Mouse (Mus musculus): ENCODE results near the gene Stat3. TPM values are rescaled to one million over a fixed set of nuclear protein-coding genes. Genes with fewer than 3 reads are reported as not detected.

Gene Stat3
- polyA plus RNA-seq, 2 experiments from 2014 or later = 105 to 122 TPM

DNA sequence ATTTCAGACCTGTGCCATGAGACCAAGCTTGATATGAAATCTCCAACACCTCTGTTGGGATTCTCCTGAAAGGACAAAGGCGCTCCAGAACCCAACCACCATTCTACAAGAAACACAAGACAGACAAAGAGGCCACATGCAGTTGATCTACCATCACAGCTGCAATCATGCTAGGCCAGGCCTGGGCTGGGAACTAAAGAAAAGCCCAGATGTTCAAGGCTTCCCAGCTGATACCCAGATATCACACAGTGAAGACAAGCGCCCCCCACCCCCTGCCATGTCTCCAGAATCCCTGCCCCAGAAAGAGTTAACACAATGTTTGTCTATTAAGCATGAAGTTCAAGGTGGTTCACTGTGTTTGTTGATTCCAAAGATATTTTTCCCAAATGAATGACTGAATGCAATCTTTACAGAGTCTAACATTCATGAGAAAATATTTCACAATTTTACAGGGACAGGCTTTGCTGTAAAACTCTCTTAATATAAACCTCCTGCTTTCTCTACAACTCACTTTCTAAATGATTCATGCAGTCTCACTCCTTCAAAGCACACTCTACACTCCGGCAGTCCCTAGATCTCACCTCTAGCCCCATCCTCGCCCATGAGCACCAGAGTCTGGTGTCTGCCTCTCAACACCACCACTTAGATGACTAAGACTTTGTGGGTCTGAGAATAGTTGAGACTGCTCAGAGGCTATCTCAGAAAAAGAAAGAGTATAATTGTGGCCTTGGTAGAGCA, 18.3 kb downstream of the Stat3 start:
- ATAC-seq = peak; percentile 45

DNA sequence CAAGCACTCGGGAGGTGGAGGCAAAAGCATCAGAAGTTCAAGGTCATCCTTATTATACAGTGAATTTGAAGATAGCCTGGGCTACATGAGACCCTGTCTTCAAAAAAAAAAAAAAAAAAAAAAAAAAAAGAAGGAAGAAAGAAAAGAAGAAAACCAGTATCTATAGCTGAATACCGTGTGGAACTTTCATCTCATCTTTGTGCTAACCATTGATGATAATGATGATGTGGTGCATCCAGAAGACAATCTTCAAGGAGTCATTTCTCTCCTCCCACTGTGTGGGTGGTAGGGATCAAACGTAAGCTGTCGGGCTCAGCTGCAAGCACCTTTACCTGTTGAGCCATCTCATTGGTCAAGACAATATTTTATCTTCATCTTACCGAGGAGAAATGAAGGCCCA, 21.3 kb downstream of the Stat3 start:
- no peak for ATAC-seq

DNA sequence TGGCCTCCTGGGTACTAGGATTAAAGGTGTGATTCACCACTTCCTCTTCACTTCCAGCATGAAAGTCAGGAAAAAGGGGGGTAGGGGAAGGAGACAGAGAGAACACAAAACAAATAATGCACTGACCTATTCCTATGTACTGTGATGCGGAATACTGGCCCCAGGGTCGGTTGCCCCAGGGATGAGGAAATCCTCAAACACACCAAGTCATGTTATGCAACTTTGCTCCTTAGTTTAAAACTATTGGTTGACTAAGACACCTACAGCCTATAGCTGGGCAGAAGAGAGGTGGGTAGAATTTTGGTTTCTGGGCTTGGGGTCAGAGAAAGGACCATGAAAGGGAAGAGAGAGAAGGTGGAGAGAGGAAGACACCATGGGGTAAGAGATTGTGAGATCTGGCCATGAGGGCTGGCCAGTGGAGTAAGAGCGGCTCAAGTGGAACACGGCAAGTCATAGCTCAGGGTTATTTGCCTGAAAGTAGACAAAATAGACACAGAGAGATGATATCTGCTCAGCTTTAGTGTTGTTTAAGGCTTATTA, 22.8 kb downstream of the Stat3 start:
- no peak for ATAC-seq

DNA sequence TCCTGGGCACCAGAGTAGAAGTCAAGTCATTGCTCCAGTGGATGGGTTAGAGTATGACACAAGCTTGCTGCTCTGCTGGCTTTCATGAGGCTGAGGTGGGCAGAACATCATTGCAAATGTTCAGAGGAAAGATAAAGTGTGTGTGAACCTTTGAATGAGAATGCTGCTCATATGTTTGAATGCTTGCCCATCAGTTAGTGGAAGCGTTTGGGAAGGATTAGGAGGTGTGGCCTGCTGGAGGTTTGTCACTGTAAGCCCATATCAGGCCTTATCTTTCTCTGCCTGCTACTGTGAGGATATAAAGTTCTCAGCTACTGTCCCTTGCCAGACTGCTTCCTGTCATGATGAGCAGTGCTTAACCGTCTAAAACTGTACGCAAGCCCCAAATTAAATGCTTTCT, 24.3 kb downstream of the Stat3 start:
- ATAC-seq = no peak

DNA sequence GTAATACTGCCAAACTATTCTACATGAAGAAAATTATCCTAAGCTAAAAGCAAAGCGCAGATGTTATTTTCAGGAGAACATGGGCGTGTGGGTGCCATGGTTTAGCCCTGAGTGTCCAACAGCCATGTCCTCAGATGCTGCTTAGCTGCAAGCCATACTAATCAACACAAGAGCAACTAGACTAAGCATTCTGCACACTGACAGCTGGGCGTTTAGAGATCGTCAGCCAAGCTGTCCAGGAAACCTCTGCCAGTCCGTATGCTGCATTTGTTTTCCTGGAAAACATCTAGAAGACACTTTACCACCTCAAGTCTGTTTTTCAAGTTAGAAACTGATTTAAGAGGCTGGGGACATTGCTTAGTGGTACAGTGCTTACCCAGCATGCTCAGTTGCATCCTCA, 24.9 kb downstream of the Stat3 start:
- ATAC-seq = no peak

DNA sequence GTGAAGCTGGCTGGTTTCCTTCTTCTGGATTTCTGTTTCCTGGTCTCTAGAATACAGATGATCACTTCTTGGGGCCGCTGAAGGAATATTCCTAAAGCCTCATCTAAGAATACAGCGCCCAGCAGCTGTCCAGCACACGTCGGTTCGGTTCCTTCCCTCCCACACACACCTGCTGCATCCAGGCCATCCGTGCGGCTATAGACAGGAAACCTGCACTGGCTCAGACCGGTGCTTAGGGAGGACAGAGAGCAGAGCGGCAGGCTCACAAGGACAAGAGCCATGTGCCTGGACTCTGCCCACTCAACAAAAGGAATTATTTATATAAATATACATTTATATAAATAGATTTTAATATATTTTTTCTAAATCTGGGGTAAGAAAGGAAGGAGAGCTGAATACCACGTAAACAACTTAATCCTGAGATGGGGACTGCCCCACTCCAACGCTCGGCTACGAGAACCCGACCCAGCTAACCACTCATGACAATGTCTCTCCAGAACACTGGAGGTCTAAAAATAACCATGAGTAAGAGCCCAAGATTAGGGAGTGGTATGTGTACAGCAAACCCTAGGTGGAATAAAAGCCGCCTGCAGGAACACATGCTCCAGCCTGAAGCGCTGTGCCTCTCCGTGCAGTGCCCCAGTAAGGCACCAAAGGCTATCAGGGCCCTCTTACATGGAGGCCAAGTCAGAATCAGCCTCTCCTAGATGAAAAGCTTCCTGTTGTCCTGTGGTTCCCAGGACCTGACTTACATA, 26.8 kb downstream of the Stat3 start:
- ATAC-seq = peak; percentile 92

DNA sequence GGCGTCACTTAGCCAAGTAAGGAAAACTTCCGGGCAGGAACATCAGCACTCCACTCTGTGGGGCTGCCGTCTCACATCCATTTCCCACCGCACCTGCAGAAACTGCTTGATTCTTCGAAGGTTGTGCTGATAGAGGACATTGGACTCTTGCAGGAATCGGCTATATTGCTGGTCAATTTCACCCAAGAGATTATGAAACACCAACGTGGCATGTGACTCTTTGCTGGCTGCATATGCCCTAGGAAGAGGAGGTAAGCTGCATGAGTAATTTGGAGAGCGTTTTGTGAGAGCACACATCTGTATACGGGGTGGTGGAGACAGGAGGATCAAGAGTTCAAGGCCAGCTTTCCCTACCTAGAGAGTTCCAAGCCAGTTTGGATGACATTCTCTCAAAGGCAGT, 30.8 kb downstream of the Stat3 start:
- no peak for ATAC-seq

DNA sequence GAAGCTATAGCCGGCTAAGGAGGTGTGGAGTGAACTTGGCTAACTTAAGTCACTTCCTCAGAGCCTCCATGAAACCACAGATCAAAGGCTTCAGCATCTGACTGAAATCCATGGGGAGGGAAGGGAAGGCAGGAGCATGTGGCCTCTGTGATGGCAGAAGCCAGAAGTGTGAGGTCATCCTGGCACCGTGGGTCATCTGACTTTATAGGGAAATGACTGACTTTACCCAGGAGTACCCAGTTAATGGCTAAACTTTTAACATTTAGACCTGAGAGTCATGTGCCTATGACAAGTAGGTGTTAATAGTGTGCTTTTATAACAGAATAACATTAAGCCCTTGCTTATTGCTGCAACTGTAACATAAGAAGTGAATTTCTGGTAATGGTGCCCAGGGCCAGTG, 31.2 kb downstream of the Stat3 start:
- ATAC-seq = no peak

DNA sequence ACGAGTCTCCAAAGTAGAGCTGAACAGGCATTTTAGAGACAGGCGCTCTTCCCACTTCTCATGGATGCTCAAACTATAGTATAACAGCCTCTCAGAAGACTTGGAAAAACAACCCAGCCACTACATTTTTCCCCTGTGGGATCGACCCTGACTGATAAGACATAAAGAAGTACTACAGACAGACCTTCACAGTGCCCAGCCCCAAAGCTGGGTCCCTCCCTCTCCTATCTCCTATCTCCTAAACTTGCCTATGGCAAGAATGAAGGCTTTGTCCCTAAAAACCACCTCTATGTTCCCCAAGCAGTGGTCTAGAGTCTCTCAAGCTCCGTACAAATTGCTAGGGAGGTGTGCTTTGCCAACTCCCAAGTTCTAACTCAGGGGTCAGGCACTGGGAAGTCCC, 32.5 kb downstream of the Stat3 start:
- no peak for ATAC-seq

DNA sequence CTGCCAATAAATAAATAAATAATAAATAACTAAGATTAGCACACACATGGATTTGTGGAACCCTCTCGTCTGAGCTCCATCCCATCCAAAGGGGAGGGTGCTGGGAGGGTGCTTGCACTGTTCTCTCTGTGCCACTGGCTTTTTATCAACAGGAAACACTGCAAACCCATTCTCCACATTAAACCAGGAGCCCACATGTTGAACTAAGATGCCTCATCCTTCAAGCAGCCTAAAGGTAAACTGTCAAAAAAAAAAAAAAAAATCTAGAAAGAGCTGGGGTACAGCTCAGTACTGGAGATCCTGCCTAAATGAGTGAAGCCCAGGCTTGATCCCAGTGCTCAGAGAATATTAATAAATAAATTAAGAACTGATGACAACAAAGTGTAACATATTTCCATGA, 33.4 kb downstream of the Stat3 start:
- ATAC-seq = no peak

DNA sequence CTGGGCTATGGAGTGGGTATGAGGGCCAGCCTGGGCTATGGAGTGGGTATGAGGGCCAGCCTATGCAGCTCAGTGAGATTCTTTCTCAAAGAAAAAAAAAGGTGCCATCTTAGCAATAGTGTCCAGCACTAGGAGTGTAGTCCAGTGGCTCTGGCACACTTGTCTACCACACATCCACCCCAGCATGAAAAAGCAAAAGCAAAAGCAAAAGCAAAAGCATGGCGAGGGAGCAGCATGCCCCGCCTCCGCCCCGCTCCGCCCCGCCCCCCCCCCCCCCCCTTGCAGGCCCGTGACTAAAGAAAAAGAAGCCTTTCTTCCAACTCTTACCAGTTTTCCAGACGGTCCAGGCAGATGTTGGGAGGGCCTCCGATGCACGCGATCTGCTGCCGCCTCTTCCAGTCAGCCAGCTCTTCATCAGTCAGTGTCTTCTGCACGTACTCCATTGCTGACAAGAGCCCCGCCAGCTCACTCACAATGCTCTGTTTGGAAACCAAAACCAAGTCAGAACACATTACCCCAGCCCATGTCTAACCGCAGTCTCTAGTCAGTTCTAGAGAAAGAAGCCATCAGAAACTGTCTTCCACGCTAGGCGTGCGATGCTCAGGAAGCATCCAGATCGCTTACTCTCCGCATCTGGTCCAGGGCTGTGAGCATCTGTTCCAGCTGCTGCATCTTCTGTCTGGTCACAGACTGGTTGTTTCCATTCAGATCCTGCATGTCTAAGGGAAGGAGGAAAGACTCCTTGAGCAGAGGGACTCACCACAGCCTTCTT, 34.6 kb downstream of the Stat3 start:
- ATAC-seq = peak; percentile 95

DNA sequence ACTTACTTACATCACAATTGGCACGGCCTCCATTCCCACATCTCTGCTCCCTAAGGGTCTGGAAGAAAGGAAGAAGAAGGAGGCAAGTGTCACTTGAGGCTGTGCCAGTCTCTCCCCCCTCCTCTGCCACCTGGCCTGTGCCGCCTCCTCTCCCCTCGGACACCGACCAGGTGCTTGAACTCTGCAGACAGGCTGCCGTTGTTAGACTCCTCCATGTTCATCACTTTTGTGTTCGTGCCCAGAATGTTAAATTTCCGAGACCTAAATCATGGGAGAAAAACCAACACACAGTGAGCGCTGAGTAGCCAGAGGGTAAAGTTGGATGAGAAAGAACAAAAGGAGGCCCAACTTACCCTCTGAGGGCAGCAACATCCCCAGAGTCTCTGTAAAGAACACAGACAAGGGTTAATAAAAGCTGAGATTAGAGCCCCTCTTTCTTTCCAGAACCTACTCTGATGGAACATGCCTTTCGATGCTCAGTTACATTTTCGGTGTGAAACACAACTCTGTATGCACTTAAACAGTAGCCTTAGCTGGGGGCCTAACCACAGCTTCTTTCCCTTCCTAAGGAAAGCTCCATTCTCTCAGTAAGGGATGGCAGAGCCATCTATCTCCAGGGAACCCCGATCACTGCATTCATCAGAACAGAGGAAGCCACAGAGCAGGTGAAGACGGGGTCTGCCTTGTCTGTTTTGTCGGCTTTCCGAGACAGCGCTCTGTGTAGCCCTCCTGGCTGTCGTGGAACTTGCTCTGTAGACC, 40.7 kb downstream of the Stat3 start:
- no peak for ATAC-seq

DNA sequence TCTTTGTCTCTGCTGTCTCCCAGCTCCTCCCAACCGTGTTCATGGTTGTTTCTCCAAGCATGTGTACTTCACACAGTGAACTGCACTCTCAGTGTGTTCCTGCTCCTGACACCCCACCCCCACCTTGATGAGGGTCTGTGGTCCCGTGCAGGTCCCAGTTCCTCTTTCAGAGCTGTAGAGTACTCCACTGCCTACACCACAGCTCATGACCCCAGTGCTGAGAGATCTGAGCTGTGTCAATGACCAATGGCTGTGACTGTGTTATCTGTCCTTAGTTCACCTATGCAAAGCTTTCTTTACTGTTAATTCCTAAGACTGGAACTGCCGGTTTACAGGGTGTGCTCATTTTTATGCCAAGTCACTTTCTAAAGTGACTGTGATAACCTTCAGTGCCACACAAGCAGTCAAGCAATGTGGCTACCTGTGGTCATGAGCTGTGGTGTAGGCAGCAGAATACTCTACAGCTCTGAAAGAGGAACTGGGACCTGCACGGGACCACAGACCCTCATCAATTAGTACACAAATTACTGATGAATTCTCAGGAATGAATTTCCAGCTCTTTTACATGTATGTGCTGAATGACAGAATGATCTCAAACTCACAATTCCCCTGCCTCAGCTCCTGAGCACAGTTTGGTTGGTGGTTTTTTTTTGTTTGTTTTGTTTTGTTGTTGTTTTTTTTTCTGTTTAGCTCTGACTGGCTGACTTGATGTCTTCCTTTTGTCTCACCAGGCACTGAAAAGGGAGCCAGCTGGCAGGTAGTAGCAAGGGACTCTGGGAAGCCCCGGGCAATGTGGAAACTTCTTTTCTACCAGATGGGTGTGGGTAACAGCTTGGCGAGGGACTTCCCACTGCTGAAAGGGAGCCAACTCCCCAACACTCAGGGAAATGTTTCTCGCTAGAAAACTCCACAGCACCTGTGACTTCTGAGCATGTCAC, 41.8 kb downstream of the Stat3 start:
- ATAC-seq = peak; percentile 77

DNA sequence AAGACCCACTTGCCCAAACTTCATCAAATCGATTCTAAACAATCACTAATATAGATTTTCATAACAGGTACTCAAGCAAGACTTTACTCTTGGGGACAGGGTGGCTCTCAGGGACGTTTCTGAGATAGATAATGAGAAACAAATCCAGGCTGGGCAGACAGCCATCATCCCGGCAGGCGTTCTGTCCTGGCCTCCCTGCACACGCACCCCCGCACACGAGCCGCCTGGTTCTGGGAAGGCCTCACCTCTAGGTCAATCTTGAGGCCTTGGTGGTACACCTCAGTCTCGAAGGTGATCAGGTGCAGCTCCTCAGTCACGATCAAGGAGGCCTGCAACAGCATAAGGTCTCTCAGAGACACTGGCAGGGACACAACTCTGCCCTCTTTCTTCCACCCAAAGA, 43.3 kb downstream of the Stat3 start:
- ATAC-seq = no peak

DNA sequence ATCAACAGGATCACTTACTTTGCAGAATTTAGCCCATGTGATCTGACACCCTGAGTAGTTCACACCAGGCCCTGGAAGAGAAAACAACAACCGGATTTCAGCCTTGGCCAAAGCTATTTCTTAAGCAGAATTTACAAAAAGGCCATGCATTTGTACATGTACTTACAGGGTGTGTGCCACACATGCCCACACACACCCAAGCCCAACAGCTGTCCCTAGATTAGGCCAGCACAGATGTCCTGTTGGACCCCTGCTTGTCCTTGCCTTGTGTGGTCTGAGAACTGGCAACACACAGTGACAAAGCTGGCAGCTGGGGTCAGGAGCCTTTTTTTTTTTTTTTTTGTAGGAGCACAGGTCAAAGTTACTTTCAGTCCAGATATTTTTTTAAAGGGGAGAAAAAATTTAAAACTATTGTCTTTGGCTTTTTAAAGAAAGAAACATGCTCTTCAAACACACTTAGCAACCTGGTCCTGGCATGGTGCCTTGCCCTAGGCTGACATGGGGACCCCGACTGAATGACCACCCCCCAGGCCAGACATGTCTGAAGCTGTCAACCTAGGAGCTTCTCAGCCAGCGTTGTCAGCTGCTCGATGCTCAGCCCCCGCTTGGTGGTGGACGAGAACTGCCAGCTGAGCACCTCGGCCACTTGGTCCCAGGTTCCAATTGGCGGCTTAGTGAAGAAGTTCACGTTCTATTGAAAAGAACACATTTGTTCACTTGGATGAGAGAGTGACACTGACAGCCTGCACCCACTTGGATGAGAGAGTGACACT, 45.0 kb downstream of the Stat3 start:
- no peak for ATAC-seq

DNA sequence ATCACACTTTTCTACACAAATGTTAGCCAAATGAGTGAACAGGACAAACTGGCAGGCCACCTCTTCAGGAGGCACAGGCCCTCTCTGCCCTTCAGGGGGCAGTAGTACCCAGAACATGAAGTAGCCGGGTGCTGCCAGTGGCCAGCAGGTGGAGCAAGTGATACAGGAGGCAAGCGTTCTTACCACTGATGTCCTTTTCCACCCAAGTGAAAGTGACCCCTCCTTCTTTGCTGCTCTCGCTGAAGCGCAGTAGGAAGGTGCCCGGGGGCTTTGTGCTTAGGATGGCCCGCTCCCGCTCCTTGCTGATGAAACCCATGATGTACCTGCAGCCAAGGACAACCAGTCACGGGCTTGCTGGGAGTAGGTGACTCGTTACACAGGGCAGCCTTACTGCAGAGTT, 45.9 kb downstream of the Stat3 start:
- ATAC-seq = peak; percentile 79

DNA sequence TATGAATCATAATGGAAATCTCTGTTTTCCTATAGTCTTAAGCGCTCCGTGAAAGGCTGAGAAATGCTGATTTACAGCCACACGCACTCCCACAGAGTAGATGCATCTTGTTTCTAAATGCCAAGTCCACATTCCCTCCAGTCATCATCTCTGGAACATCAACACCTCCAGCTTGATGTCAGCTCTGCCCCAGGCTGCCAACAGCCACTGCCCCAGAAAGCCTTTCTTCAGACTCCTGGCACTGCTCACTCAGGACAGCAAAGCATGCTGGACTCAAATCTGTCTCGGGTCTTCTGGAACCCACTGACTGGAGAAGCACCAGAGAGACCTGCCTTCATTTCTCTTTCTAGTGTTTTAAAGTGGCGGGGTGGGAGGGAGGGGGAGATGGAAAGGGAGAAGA, 46.9 kb downstream of the Stat3 start:
- no peak for ATAC-seq

DNA sequence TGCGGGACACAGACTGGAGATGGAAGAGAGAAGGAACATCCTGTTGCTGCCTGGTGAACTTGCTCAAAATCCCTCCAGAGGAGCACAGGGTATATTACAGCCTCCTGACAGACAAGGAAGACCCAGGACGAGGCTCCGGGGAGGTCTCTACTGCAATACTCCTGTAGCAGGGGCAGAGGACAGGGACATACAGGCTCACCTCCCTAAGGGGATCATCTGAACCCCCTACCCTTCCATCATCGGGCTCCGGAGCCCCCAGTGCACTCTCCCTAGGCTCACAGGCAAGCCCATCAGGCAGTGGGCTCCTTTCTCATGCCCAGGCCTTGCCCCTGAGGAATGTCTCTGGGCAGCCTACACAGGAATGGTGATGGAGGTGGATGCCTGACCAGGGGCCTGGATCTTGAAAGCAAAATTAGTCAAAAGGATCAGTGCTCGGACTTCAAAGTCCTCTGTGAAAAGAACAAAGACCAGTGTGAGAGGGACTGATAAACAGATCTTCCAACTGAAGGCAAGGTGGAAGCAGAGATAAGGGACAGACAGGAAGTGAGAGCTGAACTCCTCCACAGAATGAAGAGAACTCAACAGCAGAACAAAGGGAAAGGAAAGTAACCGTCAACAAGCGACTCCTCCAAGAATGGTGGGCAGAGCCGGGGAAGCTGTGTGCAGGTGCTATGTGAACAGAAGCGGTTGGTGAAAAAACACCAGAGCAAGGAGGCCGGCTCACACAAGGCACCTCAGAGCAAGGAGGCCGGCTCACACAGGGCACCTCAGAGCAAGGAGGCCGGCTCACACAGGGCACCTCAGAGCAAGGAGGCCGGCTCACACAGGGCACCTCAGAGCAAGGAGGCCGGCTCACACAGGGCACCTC, 47.9 kb downstream of the Stat3 start:
- peak; percentile 65 for ATAC-seq

DNA sequence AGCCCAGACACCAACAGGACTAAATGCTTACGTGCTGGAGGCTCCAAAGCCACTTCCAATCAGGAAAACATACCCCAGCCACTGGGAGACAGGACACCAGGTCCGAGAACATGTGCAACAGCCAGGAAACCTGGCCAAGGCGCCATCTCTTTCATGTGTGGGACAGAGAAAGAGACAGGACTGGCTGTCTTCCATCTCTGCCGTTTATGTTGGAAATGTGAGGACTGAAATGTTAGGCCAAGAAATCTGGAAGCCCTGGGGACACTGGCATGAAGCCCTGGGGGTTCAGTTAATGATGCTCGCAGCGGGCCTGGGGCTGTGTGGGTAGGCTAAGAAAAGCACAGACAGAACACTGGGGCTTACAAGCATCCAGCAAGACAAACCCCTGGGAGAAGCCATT, 48.9 kb downstream of the Stat3 start:
- no peak for ATAC-seq
